Mouse (Mus musculus) midbrain, embryonic 12.5 days (tissue): ENCODE measurements at regions not wholly inside any gene's neighbourhood (a gene's known extent, or its start where the extent isn't known, plus 50 kb on each side); places are given as distances from the start of the nearest gene placed in this dataset.
A peak's percentile ranks its signal among the peaks of the same experiment; 100 is the strongest.

Source experiments
- ATAC-seq: fragments of 200-750 bp; cut with Nextera tagmentation; 2 replicates; pipeline ENCODE4 v1.8.0; 2017; ENCODE audit warnings: low read depth, moderate TSS enrichment, moderate library complexity; ENCODE audit not compliant: low FRiP score
- H3K27ac ChIP-seq: fragments of 300-500 bp; sonication (generic); replicated peaks from 2 replicates; pipeline ENCODE4 v1.5.1; 2016; ENCODE audit warnings: mild to moderate bottlenecking
- H3K27me3 ChIP-seq: fragments of 300-500 bp; sonication (generic); 2 replicates; pipeline ENCODE4 v1.6.1; 2016; ENCODE audit warnings: mild to moderate bottlenecking
- H3K36me3 ChIP-seq: fragments of 300-500 bp; sonication (generic); 2 replicates; pipeline ENCODE4 v1.6.1; 2016
- H3K4me1 ChIP-seq: fragments of 300-500 bp; sonication (generic); 2 replicates; pipeline ENCODE4 v1.6.1; 2016
- H3K4me2 ChIP-seq: fragments of 300-500 bp; sonication (generic); replicated peaks from 2 replicates; pipeline ENCODE4 v1.6.1; 2016; ENCODE audit warnings: mild to moderate bottlenecking, moderate library complexity
- H3K4me3 ChIP-seq: fragments of 300-500 bp; sonication (generic); 2 replicates; pipeline ENCODE4 v1.5.1; 2016; ENCODE audit warnings: mild to moderate bottlenecking
- H3K9ac ChIP-seq: fragments of 300-500 bp; sonication (generic); replicated peaks from 2 replicates; pipeline ENCODE4 v1.6.1; 2016; ENCODE audit warnings: mild to moderate bottlenecking, moderate library complexity
- H3K9me3 ChIP-seq: fragments of 300-500 bp; sonication (generic); 2 replicates; pipeline ENCODE4 v1.6.1; 2016; ENCODE audit warnings: mild to moderate bottlenecking
- WGBS: fragments of 180-500 bp; shearing (Covaris S2); methylation state at CpG from one replicate; pipeline ENCODE4 v1.1.7; 2016; 5-methylcytosine and 5-hydroxymethylcytosine counted together

DNA sequence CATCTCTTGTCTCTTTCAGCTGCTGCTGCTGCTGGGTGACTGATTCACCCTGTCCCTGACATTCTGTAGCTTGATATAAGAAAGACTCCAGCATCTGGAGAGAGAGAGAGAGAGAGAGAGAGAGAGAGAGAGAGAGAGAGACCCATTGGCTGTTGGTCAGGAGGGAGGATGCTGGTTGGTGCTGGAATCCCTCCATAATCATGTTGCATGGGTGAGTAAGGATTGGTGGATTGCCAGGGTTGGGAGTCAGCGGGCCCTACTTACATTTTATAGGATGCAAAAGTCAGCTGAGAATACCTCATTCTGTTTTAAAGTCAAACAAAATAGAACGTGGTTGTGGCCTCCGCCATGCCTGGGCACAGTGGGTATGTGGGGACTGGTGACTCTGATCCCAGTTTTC, 174.5 kb upstream of the Tut7 start:
- H3K36me3 ChIP-seq: no peaks in the 10 kb centered on the region
- no peak overlapping the region for H3K27ac ChIP-seq
- H3K4me2 ChIP-seq: no peak overlapping the region
- peaks cover 3% of the 10 kb centered on the region; the same call in 1 of the 2 replicates for H3K27me3 ChIP-seq
- H3K9ac ChIP-seq: no peak overlapping the region
- no peaks in the 10 kb centered on the region for H3K9me3 ChIP-seq
- H3K4me3 ChIP-seq: no peak overlapping the region
- 86% methylated on average over 3 of the region's 3 CpGs for WGBS
- H3K4me1 ChIP-seq: peaks cover 16% of the 10 kb centered on the region; the same call in 1 of the 2 replicates
- ATAC-seq: no peak

DNA sequence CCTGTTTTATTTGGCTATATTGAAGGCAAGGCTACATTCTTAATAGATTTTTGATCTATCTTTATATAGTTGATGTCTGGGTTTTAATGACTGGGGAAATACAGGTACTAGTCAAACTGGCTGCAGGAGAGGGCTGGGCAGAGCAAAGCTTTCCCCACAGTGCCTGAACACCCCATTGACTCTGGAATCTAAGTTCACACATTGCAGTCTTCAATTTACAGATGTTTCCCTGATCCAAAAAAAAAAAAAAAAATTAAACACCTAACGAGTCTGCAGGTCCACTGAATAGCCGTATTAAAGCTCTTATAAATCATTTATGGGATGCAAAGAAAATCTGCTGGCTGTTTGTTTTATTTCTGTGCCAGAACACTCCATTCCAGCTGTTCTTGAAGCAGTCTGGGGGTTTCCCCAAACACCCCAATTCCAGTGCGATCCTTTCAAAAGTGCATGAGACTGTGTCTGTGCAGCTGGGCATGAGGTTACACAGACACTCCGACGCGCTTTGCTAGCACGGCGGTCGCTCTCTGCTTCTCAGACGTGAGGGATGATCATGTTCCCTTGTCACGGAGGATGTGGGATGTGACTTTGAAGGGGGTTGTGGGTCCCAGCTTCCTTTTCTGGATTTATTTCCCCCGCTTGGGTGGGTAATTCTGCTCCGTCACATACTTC, 173.3 kb upstream of the Tut7 start:
- Histone ChIP-seq H3K27ac (no peak overlapping the region), H3K4me3 (no peak overlapping the region), H3K9ac (no peak overlapping the region), H3K36me3 (no peaks in the 10 kb centered on the region), H3K4me2 (no peak overlapping the region), H3K27me3 (no peaks in the 10 kb centered on the region; the same call in 1 of the 2 replicates), H3K9me3 (no peaks in the 10 kb centered on the region), H3K4me1 (peaks cover 14% of the 10 kb centered on the region; the same call in 1 of the 2 replicates)
- no peak for ATAC-seq
- WGBS: 83% methylated on average over 13 of the region's 13 CpGs

GRCm38 (mm10) chr13:59992780-59993501, 170.0 kb upstream of the Tut7 start:
- Histone ChIP-seq H3K4me3 (no peak overlapping the region), H3K27me3 (no peaks in the 10 kb centered on the region), H3K36me3 (no peaks in the 10 kb centered on the region), H3K27ac (no peak overlapping the region), H3K4me2 (no peak overlapping the region), H3K4me1 (peaks cover 17% of the 10 kb centered on the region; the same call in 1 of the 2 replicates), H3K9ac (no peak overlapping the region), H3K9me3 (no peaks in the 10 kb centered on the region)
- ATAC-seq: peak; percentile 77
- WGBS: 55% methylated on average over 11 of the region's 11 CpGs

- Histone ChIP-seq H3K9ac (no peak overlapping the region), H3K4me3 (no peak overlapping the region), H3K4me2 (no peak overlapping the region), H3K36me3 (no peaks in the 10 kb centered on the region), H3K9me3 (no peaks in the 10 kb centered on the region), H3K27ac (no peak overlapping the region), H3K27me3 (no peaks in the 10 kb centered on the region), H3K4me1 (peaks cover 17% of the 10 kb centered on the region; the same call in 1 of the 2 replicates)
- no peak for ATAC-seq
These were observed 169.4 kb upstream of the Tut7 start for GRCm38 (mm10) chr13:59992346-59992745.

- no peak overlapping the region for H3K27ac ChIP-seq
- 75% methylated on average over 10 of the region's 10 CpGs for WGBS
- no peak overlapping the region for H3K4me2 ChIP-seq
- peaks cover 17% of the 10 kb centered on the region; the same call in 1 of the 2 replicates for H3K4me1 ChIP-seq
- no peak overlapping the region for H3K9ac ChIP-seq
- H3K4me3 ChIP-seq: no peak overlapping the region
- no peak for ATAC-seq
- H3K27me3 ChIP-seq: no peaks in the 10 kb centered on the region
- no peaks in the 10 kb centered on the region for H3K36me3 ChIP-seq
- H3K9me3 ChIP-seq: no peaks in the 10 kb centered on the region
These were observed 167.7 kb upstream of the Tut7 start for GRCm38 (mm10) chr13:59990402-59991280.

GRCm38 (mm10) chr13:59988393-59988965, 165.5 kb upstream of the Tut7 start:
- no peak for ATAC-seq
- no peaks in the 10 kb centered on the region for H3K9me3 ChIP-seq
- no peak overlapping the region for H3K9ac ChIP-seq
- WGBS: 80% methylated on average over 7 of the region's 7 CpGs
- H3K4me2 ChIP-seq: no peak overlapping the region
- no peak overlapping the region for H3K4me3 ChIP-seq
- no peaks in the 10 kb centered on the region for H3K36me3 ChIP-seq
- H3K27ac ChIP-seq: no peak overlapping the region
- H3K4me1 ChIP-seq: peaks cover 17% of the 10 kb centered on the region; the same call in 1 of the 2 replicates
- no peaks in the 10 kb centered on the region for H3K27me3 ChIP-seq

DNA sequence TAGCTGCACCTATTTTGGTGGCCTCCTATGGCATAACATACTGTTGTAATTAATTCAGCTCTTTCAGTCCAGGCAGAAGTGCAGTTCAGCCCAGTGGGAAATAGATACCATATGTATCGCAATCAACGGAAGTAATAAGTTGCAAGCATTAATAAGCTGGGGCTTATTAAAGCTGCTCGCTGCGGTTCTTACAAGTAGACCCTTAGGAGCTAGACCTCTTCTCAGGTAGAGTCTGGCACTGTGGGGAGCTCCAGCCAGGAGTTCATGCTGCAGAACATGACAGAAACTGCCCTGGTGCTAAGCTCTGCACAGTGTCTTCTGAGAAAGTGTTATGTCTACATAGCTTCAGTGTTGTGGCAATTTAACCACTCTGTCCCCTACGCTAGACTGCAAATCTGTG, 153.5 kb upstream of the Tut7 start:
- Histone ChIP-seq H3K9ac (no peak overlapping the region), H3K27me3 (peaks cover 35% of the 10 kb centered on the region), H3K4me1 (peaks cover 11% of the 10 kb centered on the region), H3K36me3 (no peaks in the 10 kb centered on the region), H3K4me3 (no peak overlapping the region), H3K4me2 (no peak overlapping the region), H3K9me3 (no peaks in the 10 kb centered on the region), H3K27ac (no peak overlapping the region)
- no peak for ATAC-seq
- WGBS: 75% methylated on average over 5 of the region's 5 CpGs

DNA sequence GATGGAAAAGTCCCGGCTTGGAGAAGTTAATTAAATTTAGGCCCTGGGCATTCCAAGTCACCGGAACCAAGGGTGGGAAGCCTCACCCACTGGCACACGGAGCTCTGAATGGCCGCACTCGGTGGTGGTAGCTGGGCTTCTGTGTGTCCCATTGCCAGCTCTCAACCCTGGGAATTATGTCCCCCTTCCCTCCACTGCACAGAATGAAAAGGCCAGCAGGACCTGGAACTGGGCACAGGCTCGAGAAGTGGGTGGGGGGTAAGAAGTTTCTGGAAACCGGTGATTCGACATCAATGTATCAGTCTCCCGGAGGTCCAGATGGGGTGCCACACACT, 149.1 kb upstream of the Tut7 start:
- Histone ChIP-seq H3K27me3 (peaks cover 69% of the 10 kb centered on the region), H3K4me1 (peaks cover 32% of the 10 kb centered on the region), H3K27ac (peak overlapping the region; percentile 75), H3K9ac (peak overlapping the region; percentile 28; the same call in 1 of the 2 replicates), H3K4me3 (peak overlapping the region; percentile 22), H3K36me3 (no peaks in the 10 kb centered on the region), H3K9me3 (no peaks in the 10 kb centered on the region), H3K4me2 (peak overlapping the region; percentile 52)
- ATAC-seq: peak; percentile 36
- WGBS: 19% methylated on average over 9 of the region's 9 CpGs

- peak overlapping the region; percentile 52 for H3K4me2 ChIP-seq
- H3K4me1 ChIP-seq: peaks cover 32% of the 10 kb centered on the region
- ATAC-seq: peak; percentile 85
- no peaks in the 10 kb centered on the region for H3K9me3 ChIP-seq
- H3K4me3 ChIP-seq: peak overlapping the region; percentile 22
- peak overlapping the region; percentile 75 for H3K27ac ChIP-seq
- no peaks in the 10 kb centered on the region for H3K36me3 ChIP-seq
- H3K9ac ChIP-seq: peak overlapping the region; percentile 28
- peaks cover 74% of the 10 kb centered on the region for H3K27me3 ChIP-seq
- WGBS: under 1% methylated on average over 25 of the region's 25 CpGs
These were observed 148.5 kb upstream of the Tut7 start for GRCm38 (mm10) chr13:59971231-59972092.

DNA sequence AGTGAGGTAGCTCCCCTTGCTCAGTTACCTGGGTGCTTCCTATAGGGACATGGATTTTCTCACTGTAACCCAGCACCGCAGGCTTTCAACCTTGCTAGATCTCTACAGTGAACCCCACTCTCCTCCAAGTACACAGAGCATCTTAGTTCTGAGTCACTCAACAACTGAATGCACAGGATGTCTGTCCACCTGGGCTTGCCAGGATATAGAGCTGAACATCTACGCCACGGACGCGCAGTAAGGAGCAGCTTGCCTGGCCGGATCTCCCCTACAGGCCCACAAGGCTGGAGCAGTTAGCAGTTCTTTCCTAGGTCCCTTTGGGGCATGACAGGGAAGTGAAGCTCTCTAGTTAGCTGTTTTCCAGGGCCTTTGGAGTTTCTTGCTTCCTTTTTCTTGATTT, 147.5 kb upstream of the Tut7 start:
- H3K4me2 ChIP-seq: peak overlapping the region; percentile 52
- WGBS: 27% methylated on average over 6 of the region's 6 CpGs
- no peaks in the 10 kb centered on the region for H3K36me3 ChIP-seq
- H3K9me3 ChIP-seq: no peaks in the 10 kb centered on the region
- peak overlapping the region; percentile 75; the same call in 1 of the 2 replicates for H3K27ac ChIP-seq
- H3K4me3 ChIP-seq: no peak overlapping the region
- no peak overlapping the region for H3K9ac ChIP-seq
- H3K27me3 ChIP-seq: peaks cover 75% of the 10 kb centered on the region
- ATAC-seq: no peak
- H3K4me1 ChIP-seq: peaks cover 32% of the 10 kb centered on the region

DNA sequence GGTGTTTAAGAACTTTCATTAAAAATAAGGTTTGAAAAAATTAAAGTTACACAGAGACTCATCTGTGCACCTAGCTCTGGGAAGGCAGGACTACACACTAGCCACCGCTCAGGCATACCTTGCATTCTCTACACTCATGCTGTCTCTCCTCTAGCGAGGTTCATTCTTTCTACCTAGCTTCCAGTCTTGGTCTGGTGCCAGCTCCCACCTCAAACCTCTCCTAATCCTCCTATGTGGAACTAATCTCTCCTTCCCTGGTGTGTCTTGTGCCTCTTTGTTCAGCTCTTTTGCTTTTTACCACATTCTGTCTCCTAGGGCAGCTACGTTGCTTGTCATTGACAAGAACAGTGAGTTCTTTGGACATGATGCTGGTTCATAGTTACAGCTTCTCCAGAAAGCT, 146.5 kb upstream of the Tut7 start:
- ATAC-seq: no peak
- Histone ChIP-seq H3K27me3 (peaks cover 66% of the 10 kb centered on the region), H3K27ac (no peak overlapping the region), H3K4me1 (peaks cover 32% of the 10 kb centered on the region), H3K9me3 (no peaks in the 10 kb centered on the region), H3K36me3 (no peaks in the 10 kb centered on the region), H3K4me2 (0 out of 2 replicates have a peak overlapping the region, but pooled peaks have one; percentile 10), H3K9ac (no peak overlapping the region), H3K4me3 (no peak overlapping the region)
- WGBS: 30% methylated on average over 3 of the region's 3 CpGs
